Mouse (Mus musculus) thymus, adult 18-20 months (tissue): ENCODE measurements around the gene Il12b.
"Not testable (repeated sequence)": the region's sequence is repeated elsewhere in the genome, so short reads cannot be mapped to it uniquely, and the experiment has no call there.

Experiments
- DNase-seq, 2 experiments: peaks; one replicate each; pipeline ENCODE4 v3.0.0; 2022; ENCODE audit warnings: mixed read lengths in 2 of 2

Gene Il12b

DNA sequence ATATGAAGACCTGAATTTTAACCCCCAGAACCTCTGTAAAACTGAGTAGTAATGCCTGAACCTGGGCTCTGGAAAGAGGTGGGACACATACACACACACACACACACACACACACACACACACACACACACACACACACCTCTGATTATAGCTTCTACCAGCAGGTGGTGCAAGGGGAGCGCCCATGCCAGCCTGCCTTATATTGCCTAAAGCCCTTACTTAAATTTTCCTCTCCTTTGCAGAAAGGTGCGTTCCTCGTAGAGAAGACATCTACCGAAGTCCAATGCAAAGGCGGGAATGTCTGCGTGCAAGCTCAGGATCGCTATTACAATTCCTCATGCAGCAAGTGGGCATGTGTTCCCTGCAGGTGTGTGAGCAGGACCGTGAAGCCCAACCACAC lies 12.4 kb downstream of the Il12b start:
- DNase-seq = peak; percentile 5 to 20

- DNase-seq = no peak
These were observed 13.5 kb downstream of the Il12b start for GRCm38 (mm10) chr11:44413371-44413770.

- DNase-seq = no peak
These were observed 14.7 kb downstream of the Il12b start for GRCm38 (mm10) chr11:44414605-44415004.

DNA sequence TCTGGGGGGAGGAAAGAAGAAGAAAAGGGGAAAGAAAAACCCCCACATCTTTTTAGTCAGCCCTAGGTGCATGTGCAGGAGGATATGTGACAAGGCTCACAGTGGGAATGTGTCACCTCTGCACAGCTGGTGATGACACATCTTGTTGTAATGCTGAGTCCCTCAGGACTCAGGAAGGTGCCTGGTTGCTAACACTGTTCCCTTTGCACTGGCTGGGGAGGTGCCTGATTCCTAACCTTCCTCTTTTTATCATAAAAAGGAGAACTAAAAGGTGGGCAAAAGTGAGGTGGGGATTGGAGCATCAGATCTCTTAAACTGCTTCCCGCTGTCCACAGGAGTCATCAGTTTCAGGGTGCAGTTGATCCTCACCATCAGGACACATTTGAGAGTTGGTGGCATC lies 17.5 kb downstream of the Il12b start:
- DNase-seq = no peak

DNA sequence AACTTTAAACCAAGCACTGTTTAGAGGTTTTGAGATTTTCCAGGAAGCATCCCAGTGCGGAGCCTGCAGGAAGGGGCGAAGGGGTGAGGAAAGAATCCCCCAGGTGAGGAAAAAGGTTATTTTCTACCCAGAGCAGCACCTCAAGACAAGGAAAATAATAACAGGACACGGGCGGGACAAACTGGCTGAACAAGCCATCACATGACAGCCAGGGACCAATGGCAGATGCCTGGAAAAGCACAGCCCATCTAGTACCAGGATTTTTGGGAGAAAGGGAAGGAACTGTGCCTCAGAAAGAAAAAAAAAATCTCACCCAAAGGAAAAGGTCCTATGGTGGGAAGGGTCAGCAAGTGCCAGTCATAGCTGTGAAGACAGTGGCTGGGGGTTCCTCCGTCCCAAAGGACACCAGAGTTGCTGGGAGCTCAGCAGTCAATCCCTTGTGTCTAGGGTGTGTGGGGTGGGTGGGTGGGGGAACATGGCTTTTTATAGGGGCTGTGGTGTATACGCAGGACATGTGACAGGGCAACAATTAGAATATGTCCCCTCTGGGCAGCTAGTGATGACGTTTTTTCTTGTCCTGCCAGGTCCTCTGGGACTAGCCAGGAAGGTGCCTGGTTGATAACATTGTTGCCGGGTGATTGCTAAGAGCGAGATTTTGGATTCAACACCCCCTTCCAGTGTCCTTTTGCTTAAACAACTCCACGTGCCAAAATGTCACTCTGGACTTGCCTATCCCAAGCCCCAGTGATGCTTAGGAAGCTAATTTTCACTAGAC lies 22.7 kb downstream of the Il12b start:
- DNase-seq = no peak

DNA sequence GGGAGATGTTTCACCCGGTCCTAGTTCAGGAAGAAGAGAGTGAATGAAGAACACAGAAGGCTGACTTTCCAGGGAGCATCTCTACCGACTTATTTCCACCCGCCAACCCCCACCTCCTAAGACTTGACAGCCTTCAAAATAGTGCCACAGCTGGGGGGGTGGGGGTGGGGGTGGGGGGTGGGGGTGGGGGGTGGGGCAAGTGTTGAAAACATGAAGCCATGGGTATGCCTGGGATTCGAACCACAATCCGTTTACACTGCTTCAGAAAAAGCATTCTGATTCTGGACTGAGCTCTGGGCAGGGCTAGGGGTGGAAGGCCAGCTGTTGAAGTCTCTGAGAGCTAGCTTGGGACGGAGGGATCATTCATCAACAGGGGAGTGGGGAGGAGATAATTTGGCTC lies 23.4 kb downstream of the Il12b start:
- no peak for DNase-seq

DNA sequence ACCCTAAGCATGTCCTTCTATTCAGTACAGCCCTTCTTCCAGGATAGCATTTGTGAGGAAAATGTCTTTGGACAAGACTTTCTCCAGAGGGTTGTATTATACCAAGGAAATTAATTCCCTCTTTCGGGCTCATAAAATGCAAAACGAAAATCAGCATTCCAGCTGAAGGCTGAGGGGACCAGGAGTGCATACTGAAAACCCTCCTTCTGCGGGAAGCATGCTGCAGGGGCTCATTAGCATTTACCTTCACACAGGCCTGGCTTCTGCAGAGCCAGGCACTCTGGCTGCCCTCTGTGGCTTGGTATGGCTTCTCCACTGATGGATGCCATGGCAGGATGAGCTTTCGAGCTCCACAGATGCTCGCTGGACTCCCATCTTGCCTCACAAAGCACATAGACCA lies 24.1 kb downstream of the Il12b start:
- DNase-seq = no peak

DNA sequence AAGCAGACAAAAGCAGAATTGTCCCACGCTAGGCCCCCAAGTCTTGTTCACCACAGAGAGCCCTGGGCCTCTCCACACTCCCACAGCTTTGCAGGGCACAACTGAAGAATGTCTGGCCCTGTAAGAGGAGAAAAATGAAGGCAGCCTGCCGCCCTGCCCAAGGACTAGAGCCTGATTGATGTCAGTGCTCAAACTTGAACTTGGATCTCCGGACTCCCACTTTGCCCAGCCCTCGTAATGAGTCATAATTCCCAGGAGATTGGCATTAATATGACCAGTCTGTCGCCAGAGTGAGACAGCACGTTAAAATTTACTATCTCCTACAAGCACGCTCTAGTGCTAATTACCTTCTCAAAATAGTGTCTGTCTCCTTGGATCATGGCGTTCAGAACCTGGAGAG lies 25.1 kb downstream of the Il12b start:
- no peak for DNase-seq

- DNase-seq = no peak
These were observed 25.8 kb downstream of the Il12b start for GRCm38 (mm10) chr11:44425626-44426025.

- DNase-seq = no peak
These were observed 28.1 kb downstream of the Il12b start for GRCm38 (mm10) chr11:44427951-44428350.

DNA sequence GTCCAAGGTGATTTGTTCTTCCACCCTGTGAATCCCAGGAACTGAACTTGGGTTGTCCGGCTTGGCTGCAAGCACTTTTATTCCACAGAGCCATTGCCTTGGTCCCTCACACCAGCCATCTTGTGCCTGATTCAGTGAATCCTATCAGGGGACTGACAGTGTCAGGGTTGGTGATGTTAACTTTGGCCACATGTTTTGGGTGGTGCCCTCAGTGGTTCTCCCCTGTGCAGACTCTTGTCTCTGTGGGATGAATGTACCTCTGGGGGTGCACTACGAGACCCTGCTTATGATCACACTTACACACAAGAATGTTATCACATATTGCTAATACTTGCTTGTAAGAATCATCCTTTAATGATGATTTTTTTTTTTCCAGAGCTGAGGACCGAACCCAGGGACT lies 30.2 kb downstream of the Il12b start:
- no peak for DNase-seq

DNA sequence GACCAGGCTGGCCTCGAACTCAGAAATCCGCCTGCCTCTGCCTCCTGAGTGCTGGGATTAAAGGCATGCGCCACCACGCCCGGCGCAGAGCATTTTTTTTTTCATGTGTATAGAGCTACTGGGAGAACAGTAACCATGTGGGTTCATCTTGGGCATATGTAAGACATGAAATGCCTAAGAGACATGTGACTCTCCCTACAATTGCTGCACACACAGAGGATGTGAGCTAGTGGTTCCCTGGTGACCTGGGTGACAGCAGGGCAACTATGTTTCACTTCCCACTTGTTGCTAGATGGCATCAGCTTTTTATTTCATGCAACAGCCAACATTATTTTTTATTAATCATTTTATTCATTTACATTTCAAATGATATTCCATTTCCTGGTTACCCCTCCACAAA lies 37.9 kb downstream of the Il12b start:
- DNase-seq = no peak

GRCm38 (mm10) chr11:44451046-44451445 lies 51.2 kb downstream of the Il12b start:
- peak; percentile 32 to 72 for DNase-seq

GRCm38 (mm10) chr11:44452016-44452415 lies 52.2 kb downstream of the Il12b start:
- not testable (repeated sequence) for DNase-seq

DNA sequence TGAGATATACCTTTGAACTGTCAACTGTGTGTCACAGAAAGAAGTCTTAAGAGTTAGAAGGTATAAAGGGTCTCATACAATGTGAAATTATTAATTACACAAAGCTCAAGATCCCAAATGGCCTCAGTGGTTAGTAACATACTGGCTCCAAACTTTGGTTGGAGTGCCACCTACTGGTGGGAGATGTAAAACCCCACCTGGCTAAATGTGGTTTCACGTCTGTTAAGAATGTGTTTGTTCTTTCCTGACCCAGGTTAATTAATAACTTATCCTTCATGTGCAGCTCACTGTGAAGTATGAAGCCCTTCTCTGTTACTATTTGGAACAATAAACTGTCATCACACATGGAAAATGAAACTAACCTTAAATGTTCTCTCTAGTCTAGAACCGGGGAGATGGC lies 53.6 kb downstream of the Il12b start:
- peak in 1 of 2 experiments; percentile 33 for DNase-seq

GRCm38 (mm10) chr11:44461493-44461892 lies 61.6 kb downstream of the Il12b start:
- DNase-seq = no peak
